Mouse (Mus musculus) liver, adult 2 months (tissue): Measurements from ENCODE around the gene 4930578G10Rik.

Experiments used
- CTCF ChIP-seq: fragments of 200-500 bp; IDR thresholded peaks from 2 replicates; pipeline ENCODE4 v1.5.1; 2011; ENCODE audit warnings: low read depth, low read length, control low read depth
- POLR2A ChIP-seq: fragments of 200-500 bp; IDR thresholded peaks from 2 replicates; pipeline ENCODE4 v1.6.1; 2011; ENCODE audit warnings: low read length, control low read depth; ENCODE audit not compliant: insufficient read depth; ENCODE audit errors: extremely low read depth

DNA sequence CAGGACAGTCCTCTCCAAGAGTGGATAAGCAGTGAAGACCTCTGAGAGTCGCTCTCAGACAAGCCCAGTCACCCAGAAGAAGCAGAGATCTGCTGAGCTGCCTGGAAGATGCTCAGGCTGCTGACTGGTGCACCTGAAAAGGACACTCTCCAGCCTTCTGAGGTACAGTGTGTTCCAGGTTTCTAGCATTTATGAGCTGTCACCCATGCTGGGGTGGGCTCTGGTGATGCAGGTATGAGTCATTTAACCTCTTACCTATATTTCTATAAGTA is 145.3 kb downstream of the 4930578G10Rik start:
- TF ChIP-seq CTCF: no peak
- TF ChIP-seq POLR2A: no peak
